Mouse (Mus musculus) liver, embryonic 13.5 days (tissue): ENCODE data around the gene Col7a1. TPM values are rescaled to one million over a fixed set of nuclear protein-coding genes. Genes with fewer than 3 reads are reported as not detected.

Source experiments
- ATAC-seq: fragments of 200-750 bp; cut with Nextera tagmentation; 2 replicates; pipeline ENCODE4 v1.8.0; 2017; ENCODE audit warnings: low read depth, mild to moderate bottlenecking, moderate number of reproducible peaks, moderate library complexity
- DNase-seq: peaks from one replicate; pipeline ENCODE4 v3.0.0; 2022
- H3K27ac ChIP-seq: fragments of 300-500 bp; sonication (generic); 2 replicates; pipeline ENCODE4 v1.5.1; 2015; ENCODE audit warnings: moderate library complexity, mild to moderate bottlenecking, inconsistent platforms
- H3K27me3 ChIP-seq: fragments of 300-500 bp; sonication (generic); 2 replicates; pipeline ENCODE4 v1.6.1; 2015; ENCODE audit warnings: mild to moderate bottlenecking, inconsistent platforms
- H3K36me3 ChIP-seq: fragments of 300-500 bp; sonication (generic); 2 replicates; pipeline ENCODE4 v1.6.1; 2015; ENCODE audit warnings: mild to moderate bottlenecking, inconsistent platforms
- H3K4me1 ChIP-seq: fragments of 300-500 bp; sonication (generic); replicated peaks from 2 replicates; pipeline ENCODE4 v1.6.1; 2015; ENCODE audit warnings: inconsistent platforms
- H3K4me2 ChIP-seq: fragments of 300-500 bp; sonication (generic); 2 replicates; pipeline ENCODE4 v1.6.1; 2015; ENCODE audit warnings: inconsistent platforms, mild to moderate bottlenecking, moderate library complexity
- H3K4me3 ChIP-seq: fragments of 300-500 bp; sonication (generic); replicated peaks from 2 replicates; pipeline ENCODE4 v1.5.1; 2015; ENCODE audit warnings: mild to moderate bottlenecking, inconsistent platforms
- H3K9ac ChIP-seq: fragments of 300-500 bp; sonication (generic); 2 replicates; pipeline ENCODE4 v1.6.1; 2015; ENCODE audit warnings: mild to moderate bottlenecking, inconsistent platforms
- H3K9me3 ChIP-seq: fragments of 300-500 bp; sonication (generic); replicated peaks from 2 replicates; pipeline ENCODE4 v1.6.1; 2016; ENCODE audit warnings: inconsistent platforms
- WGBS: fragments of 180-500 bp; shearing (Covaris S2); methylation state at CpG from one replicate; pipeline ENCODE4 v1.1.7; 2015; ENCODE audit not compliant: insufficient replicate concordance; 5-methylcytosine and 5-hydroxymethylcytosine counted together
- polyA plus RNA-seq: library from polyadenylated mRNA; unstranded; fragments of >200 nt; fragmentation: Nextera tagmentation; extraction: Ambion mirVana; gene quantifications from 2 replicates; pipeline ENCODE4 v1.2.1, GENCODE M21; 2015

The Col7a1 gene
- polyA plus RNA-seq, 1 experiment from 2014 or later, result 0.38 TPM

DNA sequence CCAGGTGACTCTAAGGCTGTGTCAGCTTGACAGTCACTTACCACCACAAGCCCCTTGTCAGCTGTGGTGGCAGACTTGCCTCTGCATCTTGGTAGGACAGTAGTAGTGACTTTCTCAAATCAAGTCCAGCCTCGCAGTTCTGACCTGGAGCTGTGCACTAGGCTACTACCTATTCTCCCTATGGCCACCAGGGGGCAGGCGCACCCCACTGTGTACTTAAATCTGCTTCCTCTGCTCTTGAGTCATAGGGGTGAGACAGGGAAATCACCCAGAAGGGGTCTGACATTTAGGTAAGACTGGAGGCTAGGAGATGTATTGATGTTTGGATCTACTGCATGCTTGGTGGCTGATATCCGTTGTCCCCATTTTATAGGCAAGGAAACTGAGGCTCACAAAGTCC lies 47.3 kb downstream of the Col7a1 start:
- no peak overlapping the region for H3K9ac ChIP-seq
- H3K4me2 ChIP-seq, result no peak overlapping the region
- DNase-seq (peak; percentile 47), ATAC-seq (peak; percentile 29)
- H3K36me3 ChIP-seq, result no peaks in the 10 kb centered on the region
- H3K4me3 ChIP-seq, result no peak overlapping the region
- 6% methylated on average over 3 of the region's 3 CpGs for WGBS
- no peaks in the 10 kb centered on the region for H3K27me3 ChIP-seq
- H3K9me3 ChIP-seq, result no peaks in the 10 kb centered on the region
- no peak overlapping the region for H3K27ac ChIP-seq
- peaks cover 18% of the 10 kb centered on the region for H3K4me1 ChIP-seq

DNA sequence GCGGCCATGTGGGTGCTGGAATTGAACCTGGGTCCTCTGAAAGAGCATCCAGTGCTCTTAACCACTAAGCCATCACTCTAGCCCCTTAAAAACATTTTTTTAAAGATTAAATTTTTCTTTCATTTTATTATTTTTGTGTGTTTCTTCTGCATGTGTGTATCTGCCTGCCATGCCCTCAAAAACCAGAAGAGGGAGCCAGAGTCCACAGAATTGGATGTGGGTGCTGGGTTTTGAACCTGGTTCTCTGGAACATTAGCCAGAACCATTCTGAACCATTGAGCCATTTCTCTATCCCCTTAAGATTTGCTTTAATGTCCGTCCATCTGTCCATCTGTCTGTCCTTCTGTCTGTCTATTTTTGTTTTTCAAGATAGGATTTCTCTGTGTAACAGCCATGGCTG lies 49.8 kb downstream of the Col7a1 start:
- Histone ChIP-seq H3K9ac (no peak overlapping the region), H3K27ac (no peak overlapping the region), H3K27me3 (no peaks in the 10 kb centered on the region), H3K4me1 (peaks cover 20% of the 10 kb centered on the region), H3K4me2 (no peak overlapping the region), H3K36me3 (no peaks in the 10 kb centered on the region), H3K9me3 (no peaks in the 10 kb centered on the region), H3K4me3 (no peak overlapping the region)
- WGBS, result 29% methylated on average over 2 of the region's 2 CpGs
- ATAC-seq (no peak), DNase-seq (peak; percentile 42)

DNA sequence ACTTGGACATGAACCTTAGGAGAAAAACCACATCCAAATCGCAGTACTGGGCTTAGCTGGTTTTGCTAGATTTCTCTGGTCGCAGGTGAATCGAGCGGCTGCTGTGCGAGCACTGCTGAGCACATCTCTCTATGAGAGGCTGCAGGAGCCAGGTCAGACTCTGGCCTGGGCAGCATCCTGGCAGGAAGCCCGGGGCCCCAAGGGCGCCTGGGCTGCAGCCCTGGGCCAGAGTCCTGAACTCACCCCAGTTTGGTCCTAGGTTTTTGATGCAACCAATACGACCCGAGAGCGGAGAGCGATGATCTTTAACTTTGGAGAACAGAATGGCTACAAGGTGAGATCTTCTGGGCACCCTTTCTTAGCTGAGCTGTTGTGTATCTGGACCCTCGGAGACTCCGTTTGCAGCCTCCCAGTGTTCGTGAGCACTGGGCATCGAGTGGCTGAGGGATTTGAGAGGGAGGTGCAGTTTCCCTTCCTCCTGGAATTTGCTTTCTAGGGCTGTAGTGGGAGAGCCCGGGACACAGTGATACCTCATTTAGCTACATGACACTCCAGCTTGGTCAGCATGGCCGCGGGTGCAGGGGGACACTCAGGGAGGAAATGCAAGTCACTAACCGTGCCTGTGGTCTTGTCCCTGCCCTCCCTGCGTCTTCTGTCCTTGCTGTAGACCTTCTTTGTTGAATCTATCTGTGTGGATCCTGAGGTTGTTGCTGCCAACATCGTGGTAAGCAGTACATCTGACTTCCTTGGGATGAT lies 53.8 kb downstream of the Col7a1 start:
- H3K36me3 ChIP-seq, result no peaks in the 10 kb centered on the region
- WGBS, result 61% methylated on average over 21 of the region's 21 CpGs
- H3K4me3 ChIP-seq, result no peak overlapping the region
- H3K4me1 ChIP-seq, result peaks cover 24% of the 10 kb centered on the region
- no peak overlapping the region for H3K9ac ChIP-seq
- ATAC-seq (no peak), DNase-seq (no peak)
- H3K27me3 ChIP-seq, result no peaks in the 10 kb centered on the region
- H3K9me3 ChIP-seq, result no peaks in the 10 kb centered on the region
- H3K27ac ChIP-seq, result no peak overlapping the region
- H3K4me2 ChIP-seq, result no peak overlapping the region

DNA sequence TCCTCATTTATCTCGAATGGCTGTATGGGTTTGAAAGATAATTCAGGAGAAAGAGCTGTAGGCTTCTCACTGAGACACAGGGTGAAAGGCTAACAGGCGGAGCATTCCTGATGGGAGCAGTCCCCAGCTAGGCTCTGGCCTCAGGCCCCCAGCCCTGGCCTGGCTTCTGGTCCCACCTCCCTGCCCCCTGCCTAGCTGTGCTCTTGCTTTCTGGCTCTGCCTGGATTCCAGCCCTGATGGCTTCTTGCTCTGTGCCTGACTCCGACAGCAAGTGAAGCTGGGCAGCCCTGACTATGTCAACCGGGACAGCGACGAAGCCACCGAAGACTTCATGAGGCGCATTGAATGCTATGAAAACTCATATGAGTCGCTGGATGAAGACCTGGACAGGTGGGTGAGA lies 54.7 kb downstream of the Col7a1 start:
- Histone ChIP-seq H3K27ac (no peak overlapping the region), H3K9me3 (no peaks in the 10 kb centered on the region), H3K4me1 (peaks cover 24% of the 10 kb centered on the region), H3K27me3 (no peaks in the 10 kb centered on the region), H3K36me3 (no peaks in the 10 kb centered on the region), H3K4me3 (no peak overlapping the region), H3K9ac (no peak overlapping the region; the same call in 1 of the 2 replicates), H3K4me2 (no peak overlapping the region)
- WGBS, result 74% methylated on average over 9 of the region's 9 CpGs
- DNase-seq, result no peak
- no peak for ATAC-seq

DNA sequence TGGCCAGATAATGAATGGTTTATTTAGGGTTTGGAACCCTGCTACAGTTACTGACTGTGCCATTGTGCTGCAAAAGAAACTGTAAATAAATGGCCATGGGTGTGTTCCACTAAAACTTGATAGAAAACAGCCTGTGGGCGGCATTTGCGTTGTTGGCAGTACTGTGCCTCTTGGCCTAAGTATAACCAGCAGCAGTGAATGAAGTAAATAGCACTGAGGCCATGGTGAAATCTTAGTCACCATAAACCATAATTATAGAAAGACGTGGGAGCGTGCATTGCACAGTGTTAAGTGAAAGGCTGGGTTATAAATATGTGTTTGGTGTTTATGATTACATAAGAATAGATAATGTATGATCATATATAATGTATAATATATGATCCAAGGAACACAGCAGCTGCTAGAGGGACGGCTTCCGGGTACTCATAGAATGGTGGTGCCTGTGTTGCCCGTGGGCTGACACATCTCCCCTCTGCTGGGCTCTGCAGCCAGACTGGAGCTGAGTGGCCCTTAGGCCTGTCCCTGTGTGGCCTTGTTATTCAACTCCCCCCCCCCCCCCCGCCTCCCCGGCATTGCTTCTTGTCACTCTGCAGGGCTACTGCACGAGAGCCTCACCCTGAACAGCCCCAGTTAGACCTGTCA lies 55.7 kb downstream of the Col7a1 start:
- H3K4me2 ChIP-seq, result 0 out of 2 replicates have a peak overlapping the region, but pooled peaks have one; percentile 17
- no peak for ATAC-seq
- 57% methylated on average over 10 of the region's 10 CpGs for WGBS
- no peak for DNase-seq
- 0 out of 2 replicates have a peak overlapping the region, but pooled peaks have one; percentile 18 for H3K27ac ChIP-seq
- no peak overlapping the region for H3K4me3 ChIP-seq
- peaks cover 26% of the 10 kb centered on the region for H3K4me1 ChIP-seq
- no peaks in the 10 kb centered on the region for H3K9me3 ChIP-seq
- H3K9ac ChIP-seq, result no peak overlapping the region
- no peaks in the 10 kb centered on the region for H3K36me3 ChIP-seq
- 0 out of 2 replicates have a peak, but pooled peaks cover 3% of the 10 kb centered on the region for H3K27me3 ChIP-seq

DNA sequence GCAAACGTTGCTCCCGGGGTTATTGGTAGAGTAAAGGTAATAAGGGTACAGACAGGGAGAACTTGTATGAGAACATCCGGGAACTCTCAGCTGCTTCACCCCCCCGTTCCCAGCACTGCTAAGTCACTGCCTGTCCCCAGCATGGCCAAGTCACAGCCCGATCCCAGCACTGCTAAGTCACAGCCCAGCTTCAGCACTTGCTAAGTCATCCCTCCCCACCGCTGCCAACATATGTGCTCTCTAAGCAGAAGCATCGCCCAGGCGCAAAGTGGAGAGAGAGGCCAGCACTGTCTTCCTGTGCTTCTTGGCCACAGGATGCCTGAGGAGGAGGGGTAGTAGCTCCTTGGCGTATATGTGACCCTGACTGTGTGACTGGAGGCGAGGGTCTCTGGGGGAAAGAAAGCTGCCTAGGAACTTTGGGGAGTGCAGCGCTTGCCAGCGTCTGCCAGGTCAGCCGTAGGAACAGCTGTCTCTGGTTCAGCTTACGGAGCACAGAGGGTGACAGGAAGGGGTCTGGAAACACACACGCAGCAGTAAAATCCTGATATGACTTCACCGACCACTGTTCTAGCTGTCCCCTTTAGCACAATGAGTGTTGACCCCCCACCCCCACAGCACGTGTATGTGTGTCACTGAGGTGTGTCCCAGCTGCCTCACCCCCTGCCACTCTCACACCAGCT lies 56.4 kb downstream of the Col7a1 start:
- DNase-seq, result peak; percentile 57
- Histone ChIP-seq H3K9me3 (no peaks in the 10 kb centered on the region), H3K4me2 (peak overlapping the region; percentile 17; the same call in 1 of the 2 replicates), H3K9ac (no peak overlapping the region), H3K36me3 (no peaks in the 10 kb centered on the region), H3K27ac (0 out of 2 replicates have a peak overlapping the region, but pooled peaks have one; percentile 18), H3K27me3 (0 out of 2 replicates have a peak, but pooled peaks cover 3% of the 10 kb centered on the region), H3K4me3 (no peak overlapping the region), H3K4me1 (peaks cover 32% of the 10 kb centered on the region)
- ATAC-seq, result peak; percentile 86
- 27% methylated on average over 17 of the region's 17 CpGs for WGBS

DNA sequence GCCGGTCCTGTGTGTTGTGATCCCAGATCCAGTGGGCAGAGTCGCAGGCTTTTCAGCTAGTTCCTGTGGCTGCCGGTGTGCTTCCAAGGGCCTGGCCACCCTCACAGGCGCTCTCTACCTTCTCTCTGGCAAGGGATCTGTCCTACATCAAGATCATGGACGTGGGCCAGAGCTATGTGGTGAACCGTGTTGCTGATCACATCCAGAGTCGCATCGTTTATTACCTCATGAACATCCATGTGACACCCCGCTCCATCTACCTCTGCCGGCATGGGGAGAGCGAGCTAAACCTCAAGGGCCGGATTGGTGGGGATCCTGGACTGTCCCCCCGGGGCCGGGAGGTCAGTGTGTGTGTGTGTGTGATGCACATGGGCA lies 56.9 kb downstream of the Col7a1 start:
- H3K9ac ChIP-seq, result no peak overlapping the region
- no peaks in the 10 kb centered on the region for H3K9me3 ChIP-seq
- DNase-seq (no peak), ATAC-seq (no peak)
- no peaks in the 10 kb centered on the region for H3K36me3 ChIP-seq
- H3K4me1 ChIP-seq, result peaks cover 36% of the 10 kb centered on the region
- no peak overlapping the region for H3K4me2 ChIP-seq
- H3K27ac ChIP-seq, result 0 out of 2 replicates have a peak overlapping the region, but pooled peaks have one; percentile 18
- 0 out of 2 replicates have a peak, but pooled peaks cover 3% of the 10 kb centered on the region for H3K27me3 ChIP-seq
- 77% methylated on average over 14 of the region's 14 CpGs for WGBS
- H3K4me3 ChIP-seq, result no peak overlapping the region

DNA sequence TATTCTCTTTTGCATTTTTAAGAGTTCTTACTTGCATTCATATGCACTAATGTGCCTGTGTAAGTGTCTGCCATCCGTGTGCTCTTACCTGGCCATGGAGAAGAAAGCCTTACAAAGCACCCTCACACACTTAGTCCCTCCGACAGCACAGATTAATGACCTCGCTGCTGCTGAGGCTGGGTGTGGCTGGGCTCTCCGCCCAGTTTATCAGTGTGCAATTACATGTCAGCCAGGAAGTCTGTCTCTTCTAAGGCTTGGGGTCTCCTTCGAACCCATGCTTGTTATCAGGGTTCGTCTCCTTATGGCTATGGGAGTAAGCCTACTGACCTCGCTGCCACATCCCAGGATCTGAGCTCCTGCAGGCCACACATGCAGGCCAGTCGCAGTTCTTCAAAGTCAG lies 62.0 kb downstream of the Col7a1 start:
- H3K9ac ChIP-seq, result 0 out of 2 replicates have a peak overlapping the region, but pooled peaks have one; percentile 9
- no peak overlapping the region for H3K4me3 ChIP-seq
- peaks cover 42% of the 10 kb centered on the region for H3K4me1 ChIP-seq
- ATAC-seq (peak; percentile 67), DNase-seq (no peak)
- peaks cover 3% of the 10 kb centered on the region; the same call in 1 of the 2 replicates for H3K27me3 ChIP-seq
- H3K36me3 ChIP-seq, result no peaks in the 10 kb centered on the region
- H3K27ac ChIP-seq, result 0 out of 2 replicates have a peak overlapping the region, but pooled peaks have one; percentile 35
- H3K4me2 ChIP-seq, result peak overlapping the region; percentile 30
- 18% methylated on average over 8 of the region's 8 CpGs for WGBS
- no peaks in the 10 kb centered on the region for H3K9me3 ChIP-seq

DNA sequence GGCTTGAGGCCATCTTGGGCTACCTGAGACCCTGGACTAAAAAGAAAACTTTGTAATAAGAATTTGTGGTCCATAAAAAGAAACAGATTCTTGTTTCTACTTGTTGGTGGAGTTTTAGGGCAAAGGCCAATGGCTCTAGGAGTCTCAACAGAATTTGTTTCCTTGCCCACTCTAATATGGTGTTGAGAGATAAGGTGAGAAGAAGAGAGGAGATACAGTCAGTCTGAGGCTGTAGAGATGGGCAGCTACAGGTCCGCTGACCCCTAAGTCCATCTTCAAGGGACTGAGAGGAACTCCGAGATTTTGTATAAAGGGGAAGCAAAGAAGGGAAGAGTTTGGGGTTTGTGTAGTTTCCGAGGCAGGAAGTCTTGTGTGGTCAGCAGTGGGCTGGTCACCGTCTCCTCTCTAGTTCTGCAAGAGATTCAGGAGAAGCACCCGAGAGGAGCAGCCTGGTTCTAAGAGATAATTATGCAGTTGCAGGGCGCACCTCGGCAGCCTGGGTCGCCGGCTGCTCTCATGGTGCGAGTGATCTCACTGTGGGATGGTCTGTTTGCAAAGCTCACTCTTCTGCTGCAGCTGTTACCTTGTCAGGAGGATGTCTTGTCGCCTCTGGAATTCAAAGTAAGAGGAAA lies 63.7 kb downstream of the Col7a1 start:
- no peaks in the 10 kb centered on the region for H3K36me3 ChIP-seq
- H3K27ac ChIP-seq, result peak overlapping the region; percentile 77
- H3K4me2 ChIP-seq, result peak overlapping the region; percentile 52
- peak; percentile 90 for ATAC-seq
- H3K9me3 ChIP-seq, result no peaks in the 10 kb centered on the region
- H3K4me1 ChIP-seq, result peaks cover 42% of the 10 kb centered on the region
- WGBS, result 9% methylated on average over 11 of the region's 11 CpGs
- DNase-seq, result peak; percentile 65
- peak overlapping the region; percentile 53 for H3K9ac ChIP-seq
- H3K4me3 ChIP-seq, result peak overlapping the region; percentile 5
- peaks cover 3% of the 10 kb centered on the region; the same call in 1 of the 2 replicates for H3K27me3 ChIP-seq

DNA sequence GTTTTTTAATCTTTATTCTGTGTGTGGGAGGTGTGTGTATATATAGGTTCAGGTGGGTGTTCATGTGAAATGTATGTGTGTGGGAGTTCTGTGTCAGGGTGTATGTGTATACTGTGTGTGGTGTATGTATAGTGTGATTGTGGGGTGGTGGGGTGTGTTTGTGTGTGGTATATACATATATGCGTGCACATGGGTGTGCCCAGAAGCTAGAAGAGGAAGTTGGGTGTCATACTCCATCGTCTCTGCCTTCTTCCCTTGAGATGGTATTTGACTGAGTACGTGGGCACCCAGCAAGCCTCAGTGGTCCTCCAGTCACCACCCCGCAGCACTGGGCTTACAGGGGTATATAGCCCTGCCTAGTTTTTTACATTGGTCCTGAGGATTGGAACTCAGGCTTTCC lies 68.0 kb downstream of the Col7a1 start:
- H3K4me2 ChIP-seq, result no peak overlapping the region
- no peak overlapping the region for H3K9ac ChIP-seq
- H3K36me3 ChIP-seq, result no peaks in the 10 kb centered on the region
- no peaks in the 10 kb centered on the region for H3K9me3 ChIP-seq
- no peak overlapping the region for H3K27ac ChIP-seq
- 46% methylated on average over 4 of the region's 4 CpGs for WGBS
- H3K27me3 ChIP-seq, result no peaks in the 10 kb centered on the region; the same call in 1 of the 2 replicates
- DNase-seq (no peak), ATAC-seq (no peak)
- H3K4me1 ChIP-seq, result peaks cover 20% of the 10 kb centered on the region
- no peak overlapping the region for H3K4me3 ChIP-seq
